Mouse (Mus musculus) G1E (cell line): ENCODE measurements around the gene Pilrb2.
"Not testable (repeated sequence)": the region's sequence is repeated elsewhere in the genome, so short reads cannot be mapped to it uniquely, and the experiment has no call there.

ENCODE experiments used
- CTCF ChIP-seq: IDR thresholded peaks from 2 replicates; pipeline ENCODE4 v1.5.1; 2012; ENCODE audit warnings: low read depth, low read length, inconsistent platforms, mixed read lengths
- GATA1 ChIP-seq: IDR thresholded peaks from 2 replicates; pipeline ENCODE4 v1.6.1; 2012; ENCODE audit warnings: borderline replicate concordance, low read length, inconsistent platforms, mixed read lengths
- POLR2AphosphoS5 ChIP-seq: IDR thresholded peaks from 2 replicates; pipeline ENCODE4 v1.6.1; 2012; ENCODE audit warnings: low read depth, low read length, inconsistent platforms; ENCODE audit not compliant: insufficient replicate concordance
- TAL1 ChIP-seq: conservative IDR thresholded peaks from 2 replicates; pipeline ENCODE4 v1.6.1; 2012; ENCODE audit warnings: low read depth, low read length, inconsistent platforms, mixed read lengths

GRCm38 (mm10) chr5:137850313-137850712 lies 21.3 kb downstream of the Pilrb2 start:
- TF ChIP-seq CTCF, GATA1, TAL1, POLR2AphosphoS5: not testable (repeated sequence)
